Mouse (Mus musculus) ES-E14 (cell line): ENCODE measurements around the gene Cep128.

ENCODE experiments used
- CHD2 ChIP-seq: IDR thresholded peaks from 2 replicates; pipeline ENCODE4 v1.6.1; 2014; ENCODE audit warnings: mild to moderate bottlenecking, low read depth, low read length, inconsistent platforms
- HCFC1 ChIP-seq: IDR thresholded peaks from 2 replicates; pipeline ENCODE4 v1.6.1; 2012; ENCODE audit warnings: low read length, inconsistent platforms, borderline replicate concordance; ENCODE audit not compliant: insufficient read depth
- MAFK ChIP-seq: IDR thresholded peaks from 2 replicates; pipeline ENCODE4 v1.6.1; 2014; ENCODE audit warnings: mild to moderate bottlenecking, low read depth, low read length, inconsistent platforms; ENCODE audit not compliant: insufficient read depth
- ZC3H11A ChIP-seq: IDR thresholded peaks from 2 replicates; pipeline ENCODE4 v1.6.1; 2012; ENCODE audit warnings: low read depth, mild to moderate bottlenecking, inconsistent platforms, low read length, borderline replicate concordance

DNA sequence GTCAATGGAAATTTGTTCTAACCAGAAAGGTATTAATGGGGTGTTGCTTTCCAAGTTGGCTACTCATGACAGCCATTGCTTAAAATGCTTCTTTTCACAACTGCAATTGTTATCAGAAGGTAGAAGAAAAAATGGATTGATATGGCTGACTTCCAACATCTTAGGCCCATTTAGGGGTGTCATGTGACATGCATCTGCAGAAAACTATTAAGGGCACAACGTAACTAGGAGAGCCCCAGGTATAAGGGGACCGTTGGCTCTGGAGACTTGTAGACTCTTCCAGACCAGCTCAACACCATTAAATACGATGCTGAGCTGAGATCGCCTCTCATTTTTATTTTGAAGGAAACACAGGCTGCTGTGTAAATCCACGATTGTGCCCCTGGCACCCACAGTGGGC is 308.6 kb downstream of the Cep128 start:
- TF ChIP-seq ZC3H11A, result no peak
- TF ChIP-seq CHD2, result no peak
- TF ChIP-seq MAFK, result no peak
- TF ChIP-seq HCFC1, result no peak
